Mouse (Mus musculus) liver, embryonic 16.5 days (tissue): Measurements from ENCODE around the gene Snrpg. TPM values are rescaled to one million over a fixed set of nuclear protein-coding genes. Genes with fewer than 3 reads are reported as not detected.

ENCODE experiments used
- ATAC-seq: fragments of 200-750 bp; cut with Nextera tagmentation; 2 replicates; pipeline ENCODE4 v1.8.0; 2017; ENCODE audit warnings: low read depth, mild to moderate bottlenecking, moderate number of reproducible peaks, moderate library complexity
- H3K27ac ChIP-seq: fragments of 300-500 bp; sonication (generic); 2 replicates; pipeline ENCODE4 v1.5.1; 2014; ENCODE audit warnings: mild to moderate bottlenecking, low read length
- H3K27me3 ChIP-seq: fragments of 300-500 bp; sonication (generic); 2 replicates; pipeline ENCODE4 v1.6.1; 2014; ENCODE audit warnings: low read depth, low read length, mixed read lengths; ENCODE audit not compliant: control insufficient read depth, insufficient read depth
- H3K36me3 ChIP-seq: fragments of 300-500 bp; sonication (generic); 2 replicates; pipeline ENCODE4 v1.6.1; 2014; ENCODE audit warnings: mild to moderate bottlenecking; ENCODE audit not compliant: control insufficient read depth, insufficient read depth
- H3K4me1 ChIP-seq: fragments of 300-500 bp; sonication (generic); 2 replicates; pipeline ENCODE4 v1.6.1; 2014; ENCODE audit warnings: low read depth, low read length, mixed read lengths; ENCODE audit not compliant: control insufficient read depth
- H3K4me2 ChIP-seq: fragments of 300-500 bp; sonication (generic); 2 replicates; pipeline ENCODE4 v1.6.1; 2014; ENCODE audit warnings: low read depth, low read length, mixed read lengths
- H3K4me3 ChIP-seq: fragments of 300-500 bp; sonication (generic); 2 replicates; pipeline ENCODE4 v1.5.1; 2014; ENCODE audit warnings: low read depth, mild to moderate bottlenecking, low read length
- H3K9ac ChIP-seq: fragments of 300-500 bp; sonication (generic); 2 replicates; pipeline ENCODE4 v1.6.1; 2014; ENCODE audit warnings: low read depth, low read length
- H3K9me3 ChIP-seq: fragments of 300-500 bp; sonication (generic); replicated peaks from 2 replicates; pipeline ENCODE4 v1.6.1; 2016; ENCODE audit warnings: low read length; ENCODE audit not compliant: control insufficient read depth
- WGBS: fragments of 180-500 bp; shearing (Covaris S2); extraction: QIAGEN DNeasy Blood & Tissue Kit; methylation state at CpG from one replicate; pipeline ENCODE4 v1.1.7; 2014; ENCODE audit not compliant: insufficient replicate concordance; 5-methylcytosine and 5-hydroxymethylcytosine counted together
- polyA plus RNA-seq: library from polyadenylated mRNA; unstranded; fragments of >200 nt; fragmentation: Nextera tagmentation; extraction: Ambion mirVana; gene quantifications from 2 replicates; pipeline ENCODE4 v1.2.1, GENCODE M21; 2015

Gene Snrpg
- polyA plus RNA-seq, 1 experiment from 2014 or later, result 256 TPM

- Histone ChIP-seq H3K9me3 (no peaks in the 10 kb centered on the region), H3K4me2 (no peak overlapping the region), H3K4me1 (peaks cover 11% of the 10 kb centered on the region), H3K4me3 (no peak overlapping the region), H3K27ac (no peak overlapping the region), H3K36me3 (peaks cover 30% of the 10 kb centered on the region), H3K27me3 (no peaks in the 10 kb centered on the region), H3K9ac (no peak overlapping the region)
- no peak for ATAC-seq
- 83% methylated on average over 5 of the region's 5 CpGs for WGBS
These were observed 20.2 kb downstream of the Snrpg start for GRCm38 (mm10) chr6:86391326-86391725.

- Histone ChIP-seq H3K4me2 (no peak overlapping the region), H3K27me3 (no peaks in the 10 kb centered on the region), H3K4me1 (peaks cover 25% of the 10 kb centered on the region), H3K9ac (no peak overlapping the region), H3K27ac (no peak overlapping the region), H3K9me3 (no peaks in the 10 kb centered on the region), H3K4me3 (no peak overlapping the region), H3K36me3 (peaks cover 30% of the 10 kb centered on the region)
- no peak for ATAC-seq
- WGBS, result 62% methylated on average over 1 of the region's 1 CpGs
These were observed 22.1 kb downstream of the Snrpg start for GRCm38 (mm10) chr6:86393187-86393586.

GRCm38 (mm10) chr6:86394078-86394720, 23.1 kb downstream of the Snrpg start:
- Histone ChIP-seq H3K9me3 (no peaks in the 10 kb centered on the region), H3K36me3 (peaks cover 27% of the 10 kb centered on the region), H3K4me1 (peaks cover 25% of the 10 kb centered on the region), H3K9ac (no peak overlapping the region), H3K27me3 (no peaks in the 10 kb centered on the region), H3K4me3 (no peak overlapping the region), H3K27ac (0 out of 2 replicates have a peak overlapping the region, but pooled peaks have one; percentile 9), H3K4me2 (no peak overlapping the region)
- no peak for ATAC-seq
- WGBS, result 75% methylated on average over 17 of the region's 17 CpGs

- H3K4me2 ChIP-seq, result peak overlapping the region; percentile 89
- no peak overlapping the region for H3K9ac ChIP-seq
- no peaks in the 10 kb centered on the region for H3K27me3 ChIP-seq
- ATAC-seq, result no peak
- H3K36me3 ChIP-seq, result peaks cover 24% of the 10 kb centered on the region
- peak overlapping the region; percentile 95 for H3K4me3 ChIP-seq
- H3K4me1 ChIP-seq, result peaks cover 25% of the 10 kb centered on the region
- H3K27ac ChIP-seq, result peak overlapping the region; percentile 47
- WGBS, result 66% methylated on average over 9 of the region's 9 CpGs
- H3K9me3 ChIP-seq, result no peaks in the 10 kb centered on the region
These were observed 23.9 kb downstream of the Snrpg start for GRCm38 (mm10) chr6:86395021-86395420.

- H3K27ac ChIP-seq, result peak overlapping the region; percentile 89
- ATAC-seq, result no peak
- H3K9ac ChIP-seq, result peak overlapping the region; percentile 85
- peaks cover 15% of the 10 kb centered on the region for H3K36me3 ChIP-seq
- no peaks in the 10 kb centered on the region for H3K9me3 ChIP-seq
- H3K4me3 ChIP-seq, result peak overlapping the region; percentile 95
- H3K4me1 ChIP-seq, result peaks cover 28% of the 10 kb centered on the region
- WGBS, result 9% methylated on average over 10 of the region's 10 CpGs
- peak overlapping the region; percentile 89 for H3K4me2 ChIP-seq
- no peaks in the 10 kb centered on the region for H3K27me3 ChIP-seq
These were observed 24.9 kb downstream of the Snrpg start for GRCm38 (mm10) chr6:86395969-86396368.

- Histone ChIP-seq H3K4me3 (peak within 1 kb of the TSS; percentile 95), H3K36me3 (peaks cover 7% of the 10 kb centered on the region), H3K9ac (peak within 1 kb of the TSS; percentile 85), H3K27ac (peak within 1 kb of the TSS; percentile 89), H3K27me3 (no peaks in the 10 kb centered on the region), H3K4me1 (peaks cover 31% of the 10 kb centered on the region), H3K4me2 (peak within 1 kb of the TSS; percentile 89), H3K9me3 (no peaks in the 10 kb centered on the region)
- WGBS, result under 1% methylated on average over 50 of the region's 51 CpGs
- ATAC-seq, result peak; percentile 87
These were observed 25.6 kb downstream of the Snrpg start, which contains the start of gene Pcyox1 for GRCm38 (mm10) chr6:86396581-86397256. Gene Pcyox1, minus strand, starts transcription at chr6:86397154.

- Histone ChIP-seq H3K27me3 (no peaks in the 10 kb centered on the region), H3K27ac (peak overlapping the region; percentile 89), H3K9me3 (no peaks in the 10 kb centered on the region), H3K4me3 (peak overlapping the region; percentile 95), H3K4me2 (peak overlapping the region; percentile 89), H3K9ac (peak overlapping the region; percentile 85), H3K36me3 (peaks cover 4% of the 10 kb centered on the region; the same call in 1 of the 2 replicates), H3K4me1 (peaks cover 31% of the 10 kb centered on the region)
- ATAC-seq, result no peak
- 3% methylated on average over 14 of the region's 14 CpGs for WGBS
These were observed 26.3 kb downstream of the Snrpg start for GRCm38 (mm10) chr6:86397257-86397980.

- no peak for ATAC-seq
- 77% methylated on average over 2 of the region's 2 CpGs for WGBS
- no peak overlapping the region for H3K4me3 ChIP-seq
- no peaks in the 10 kb centered on the region for H3K9me3 ChIP-seq
- peaks cover 33% of the 10 kb centered on the region for H3K4me1 ChIP-seq
- H3K36me3 ChIP-seq, result peaks cover 4% of the 10 kb centered on the region; the same call in 1 of the 2 replicates
- H3K4me2 ChIP-seq, result no peak overlapping the region
- H3K9ac ChIP-seq, result no peak overlapping the region
- H3K27me3 ChIP-seq, result no peaks in the 10 kb centered on the region
- no peak overlapping the region for H3K27ac ChIP-seq
These were observed 27.9 kb downstream of the Snrpg start for GRCm38 (mm10) chr6:86398986-86399385.
